Mouse (Mus musculus): ENCODE data around the gene Rims3. TPM values are rescaled to one million over a fixed set of nuclear protein-coding genes. Genes with fewer than 3 reads are reported as not detected.

The Rims3 gene
- 10 to 100 TPM; 18.7 to 20.4 TPM for total RNA-seq (2023)

GRCm38 (mm10) chr4:120854588-120855319 lies at the start of gene Rims3:
Rims3 (plus strand) TSS chr4:120854816.

DNA sequence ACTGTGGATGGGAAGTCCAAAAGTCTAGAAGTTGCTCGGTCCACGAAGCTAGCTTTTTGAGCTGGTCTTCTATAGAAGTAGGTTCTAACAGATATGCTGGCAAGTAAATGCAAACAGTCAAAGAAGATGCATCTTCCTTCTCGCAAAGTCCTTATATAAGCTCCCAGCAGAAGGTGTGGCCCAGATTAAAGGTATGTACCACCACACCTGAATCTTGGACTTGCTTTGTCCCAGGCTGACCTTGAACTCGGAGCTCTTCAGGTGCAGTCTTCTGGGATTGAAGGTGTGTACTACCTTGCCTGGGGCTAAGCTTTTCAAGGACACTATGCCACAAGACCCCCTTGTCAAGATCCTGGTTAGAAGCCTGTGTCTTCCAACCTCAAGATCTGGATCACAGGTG lies 23.1 kb upstream of the Rims3 start, which contains the start of gene Nfyc:
Nfyc (minus strand) TSS at position 101 of the 400 bp plus-strand sequence.

GRCm38 (mm10) chr4:120924554-120925299 lies 70.1 kb downstream of the Rims3 start, which contains the start of gene Exo5:
Exo5 (minus strand) TSS chr4:120925017.

Other genes starting within 250 kb of the Rims3 start
- gene Cited4, start 188.2 kb upstream of the Rims3 start, total RNA-seq (2023), result 1 to 10 TPM; 6.3 to 9.5 TPM
- gene Kcnq4, start 106.2 kb upstream of the Rims3 start, total RNA-seq (2023), result under 1 TPM in 1 of 2 experiments, not detected in 1; 0.13 TPM
- 10 to 100 TPM; 53.1 to 58.8 TPM for gene Nfyc, start 23.2 kb upstream of the Rims3 start, total RNA-seq (2023)
- 1 to 10 TPM; 4.6 to 7.9 TPM for gene Exo5, start 70.2 kb downstream of the Rims3 start, total RNA-seq (2023)
- gene Zfp69, start 96.9 kb downstream of the Rims3 start, total RNA-seq (2023), result 1 to 10 TPM; 5.8 to 6.8 TPM
- 100 to 1,000 TPM; 113 to 130 TPM for gene Smap2, start 162.4 kb downstream of the Rims3 start, total RNA-seq (2023)
- gene Col9a2, start 184.6 kb downstream of the Rims3 start, total RNA-seq (2023), result not detected
- 10 to 100 TPM; 20.5 to 21.4 TPM for gene Zmpste24, start 243.4 kb downstream of the Rims3 start, total RNA-seq (2023)